Mouse (Mus musculus) kidney, embryonic 16.5 days (tissue): ENCODE results near the gene Lamp1. TPM values are rescaled to one million over a fixed set of nuclear protein-coding genes. Genes with fewer than 3 reads are reported as not detected.
"Not testable (repeated sequence)": the region's sequence is repeated elsewhere in the genome, so short reads cannot be mapped to it uniquely, and the experiment has no call there.

Source experiments
- ATAC-seq: fragments of 200-750 bp; cut with Nextera tagmentation; 2 replicates; pipeline ENCODE4 v1.8.0; 2017; ENCODE audit warnings: moderate TSS enrichment; ENCODE audit not compliant: low FRiP score, low TSS enrichment
- H3K27ac ChIP-seq: fragments of 300-500 bp; sonication (generic); 2 replicates; pipeline ENCODE4 v1.5.1; 2014; ENCODE audit warnings: low read length
- H3K27me3 ChIP-seq: fragments of 300-500 bp; sonication (generic); 2 replicates; pipeline ENCODE4 v1.6.1; 2014; ENCODE audit warnings: low read length, control low read depth, mixed read lengths; ENCODE audit not compliant: insufficient read depth
- H3K36me3 ChIP-seq: fragments of 300-500 bp; sonication (generic); 2 replicates; pipeline ENCODE4 v1.6.1; 2014; ENCODE audit warnings: low read length, control low read depth, mixed read lengths; ENCODE audit not compliant: insufficient read depth
- H3K4me1 ChIP-seq: fragments of 300-500 bp; sonication (generic); 2 replicates; pipeline ENCODE4 v1.6.1; 2014; ENCODE audit warnings: low read length, control low read depth, mixed read lengths; ENCODE audit not compliant: insufficient read depth
- H3K4me2 ChIP-seq: fragments of 300-500 bp; sonication (generic); replicated peaks from 2 replicates; pipeline ENCODE4 v1.6.1; 2014; ENCODE audit warnings: low read depth, low read length
- H3K4me3 ChIP-seq: fragments of 300-500 bp; sonication (generic); 2 replicates; pipeline ENCODE4 v1.5.1; 2014; ENCODE audit warnings: mild to moderate bottlenecking, low read length
- H3K9ac ChIP-seq: fragments of 300-500 bp; sonication (generic); replicated peaks from 2 replicates; pipeline ENCODE4 v1.6.1; 2014; ENCODE audit warnings: low read length
- H3K9me3 ChIP-seq: fragments of 300-500 bp; sonication (generic); 2 replicates; pipeline ENCODE4 v1.6.1; 2016; ENCODE audit warnings: low read length, control low read depth
- WGBS: fragments of 180-500 bp; shearing (Covaris S2); extraction: QIAGEN DNeasy Blood & Tissue Kit; methylation state at CpG from one replicate; pipeline ENCODE4 v1.1.7; 2014; 5-methylcytosine and 5-hydroxymethylcytosine counted together
- polyA plus RNA-seq: library from polyadenylated mRNA; unstranded; fragments of >200 nt; fragmentation: Nextera tagmentation; extraction: Ambion mirVana; gene quantifications from 2 replicates; pipeline ENCODE4 v1.2.1, GENCODE M21; 2015

Gene Lamp1
- polyA plus RNA-seq, 1 experiment from 2014 or later, result 374 TPM

DNA sequence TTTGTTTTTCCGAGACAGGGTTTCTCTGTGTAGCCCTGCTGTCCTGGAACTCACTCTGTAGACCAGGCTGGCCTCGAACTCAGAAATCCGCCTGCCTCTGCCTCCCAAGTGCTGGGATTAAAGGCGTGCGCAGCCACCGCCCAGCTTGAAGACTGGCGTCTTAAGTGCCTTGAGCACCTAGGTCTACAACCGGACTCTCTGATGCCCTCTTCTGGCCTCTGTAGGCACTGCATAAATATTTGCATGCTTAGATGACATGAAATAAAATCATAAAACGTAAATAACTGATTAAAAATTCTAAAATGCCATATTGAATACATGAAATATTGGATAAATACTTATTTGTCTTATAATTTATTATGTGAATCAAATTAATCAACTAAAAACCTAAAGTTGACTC is 26.7 kb upstream of the Lamp1 start:
- not testable (repeated sequence) for H3K27ac ChIP-seq, H3K27me3 ChIP-seq, H3K4me2 ChIP-seq, H3K4me1 ChIP-seq, H3K9me3 ChIP-seq, ATAC-seq, H3K4me3 ChIP-seq, H3K9ac ChIP-seq
- WGBS, result 76% methylated on average over 9 of the region's 9 CpGs
- peaks cover 83% of the 10 kb centered on the region for H3K36me3 ChIP-seq

DNA sequence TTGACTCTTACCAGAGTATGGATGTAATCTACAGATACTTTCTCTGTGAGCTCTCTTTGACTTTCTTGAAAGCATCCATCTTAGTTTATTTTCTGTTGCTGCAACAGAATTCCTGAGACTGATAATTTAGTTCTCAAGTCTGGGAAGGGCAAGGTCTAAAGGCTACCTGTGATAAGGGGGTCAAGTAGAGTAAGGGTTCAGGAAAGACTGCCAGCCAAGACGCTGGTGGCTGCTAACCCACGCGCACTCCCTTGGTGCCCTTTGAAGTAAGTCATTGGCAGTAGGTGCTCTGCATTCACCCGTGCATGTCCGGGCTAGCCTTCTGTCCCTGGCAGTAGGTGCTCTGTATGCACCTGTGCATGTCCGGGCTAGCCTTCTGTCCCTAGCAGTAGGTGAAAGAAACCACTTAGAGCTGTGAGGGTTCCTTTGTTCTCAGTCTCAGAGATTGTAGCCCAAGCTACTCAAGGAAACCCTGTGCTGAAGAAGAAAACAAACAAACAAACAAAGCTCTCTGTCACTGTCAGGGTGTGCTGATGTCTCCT is 19.2 kb upstream of the Lamp1 start:
- ATAC-seq, result no peak
- Histone ChIP-seq H3K27ac (no peak overlapping the region), H3K9me3 (no peaks in the 10 kb centered on the region)

GRCm38 (mm10) chr8:13141681-13142080 is 17.3 kb upstream of the Lamp1 start:
- Histone ChIP-seq H3K9ac (no peak overlapping the region), H3K27me3 (no peaks in the 10 kb centered on the region), H3K9me3 (no peaks in the 10 kb centered on the region), H3K36me3 (peaks cover 97% of the 10 kb centered on the region), H3K4me1 (no peaks in the 10 kb centered on the region), H3K4me3 (no peak overlapping the region), H3K27ac (no peak overlapping the region), H3K4me2 (no peak overlapping the region)
- WGBS, result 92% methylated on average over 5 of the region's 5 CpGs
- ATAC-seq, result no peak

More for the DNA sequence above, 19.2 kb upstream of the Lamp1 start:
- H3K27me3 ChIP-seq, result no peaks in the 10 kb centered on the region
- H3K4me3 ChIP-seq, result no peak overlapping the region
- no peak overlapping the region for H3K4me2 ChIP-seq
- H3K36me3 ChIP-seq, result peaks cover 97% of the 10 kb centered on the region
- no peak overlapping the region for H3K9ac ChIP-seq
- 91% methylated on average over 6 of the region's 6 CpGs for WGBS
- no peaks in the 10 kb centered on the region for H3K4me1 ChIP-seq

GRCm38 (mm10) chr8:13148476-13148875 is 10.5 kb upstream of the Lamp1 start:
- peaks cover 51% of the 10 kb centered on the region for H3K36me3 ChIP-seq
- H3K4me1 ChIP-seq, result no peaks in the 10 kb centered on the region
- ATAC-seq, result no peak
- no peaks in the 10 kb centered on the region for H3K27me3 ChIP-seq
- H3K4me3 ChIP-seq, result no peak overlapping the region
- no peak overlapping the region for H3K27ac ChIP-seq
- H3K4me2 ChIP-seq, result no peak overlapping the region
- no peaks in the 10 kb centered on the region; the same call in 1 of the 2 replicates for H3K9me3 ChIP-seq
- no peak overlapping the region for H3K9ac ChIP-seq
- 88% methylated on average over 2 of the region's 2 CpGs for WGBS

DNA sequence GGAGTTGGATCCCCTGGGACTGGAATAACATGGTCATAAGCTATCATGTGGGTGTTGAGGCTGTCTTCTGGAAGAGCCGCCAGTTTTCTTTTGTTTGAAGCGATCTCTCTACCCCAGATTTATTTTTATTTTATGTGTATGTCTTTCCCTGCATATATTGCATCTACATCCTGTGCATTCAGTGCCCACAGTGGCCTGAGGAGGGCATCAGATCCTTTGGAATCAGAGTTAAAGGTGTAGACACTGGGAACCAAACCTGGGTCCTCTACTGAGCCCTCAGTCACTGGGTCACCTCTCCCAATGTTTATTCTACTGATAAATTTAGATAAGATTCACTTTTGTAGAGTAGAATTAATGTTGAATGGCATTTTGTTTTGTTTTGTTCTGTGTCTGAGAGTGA is 9.7 kb upstream of the Lamp1 start:
- no peak overlapping the region for H3K4me3 ChIP-seq
- H3K36me3 ChIP-seq, result peaks cover 45% of the 10 kb centered on the region
- 97% methylated on average over 2 of the region's 2 CpGs for WGBS
- no peak overlapping the region for H3K27ac ChIP-seq
- no peak for ATAC-seq
- no peak overlapping the region for H3K4me2 ChIP-seq
- no peaks in the 10 kb centered on the region for H3K4me1 ChIP-seq
- H3K27me3 ChIP-seq, result no peaks in the 10 kb centered on the region
- H3K9me3 ChIP-seq, result no peaks in the 10 kb centered on the region; the same call in 1 of the 2 replicates
- H3K9ac ChIP-seq, result no peak overlapping the region

DNA sequence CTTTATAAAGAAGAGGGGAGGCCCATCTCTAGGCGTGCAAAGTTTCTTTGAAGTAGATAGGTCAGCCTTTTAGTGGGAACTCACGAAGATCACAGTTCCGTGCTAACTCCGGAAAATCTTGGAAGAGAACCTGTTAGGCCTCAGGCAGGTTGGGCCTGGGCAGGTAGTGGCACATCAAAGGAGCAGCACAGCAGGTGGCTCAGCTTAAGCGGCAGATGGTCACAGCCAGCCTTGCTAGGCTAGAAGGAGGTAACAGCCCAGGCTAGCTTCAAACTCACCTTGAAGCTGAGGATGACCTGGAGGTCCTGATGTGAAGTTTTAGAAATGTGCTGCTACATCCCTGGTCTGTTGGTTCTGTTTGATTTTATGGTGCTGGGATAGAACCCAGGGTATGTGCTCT is 9.1 kb upstream of the Lamp1 start:
- no peak for ATAC-seq
- Histone ChIP-seq H3K9me3 (no peaks in the 10 kb centered on the region; the same call in 1 of the 2 replicates), H3K4me3 (no peak overlapping the region), H3K27ac (no peak overlapping the region), H3K9ac (no peak overlapping the region), H3K4me2 (no peak overlapping the region), H3K27me3 (no peaks in the 10 kb centered on the region), H3K36me3 (peaks cover 39% of the 10 kb centered on the region), H3K4me1 (no peaks in the 10 kb centered on the region)
- 64% methylated on average over 5 of the region's 5 CpGs for WGBS

GRCm38 (mm10) chr8:13150929-13151328 is 8.0 kb upstream of the Lamp1 start:
- Histone ChIP-seq H3K4me3 (no peak overlapping the region), H3K4me2 (no peak overlapping the region), H3K9ac (no peak overlapping the region), H3K27ac (no peak overlapping the region), H3K36me3 (peaks cover 28% of the 10 kb centered on the region), H3K4me1 (no peaks in the 10 kb centered on the region), H3K27me3 (no peaks in the 10 kb centered on the region), H3K9me3 (no peaks in the 10 kb centered on the region; the same call in 1 of the 2 replicates)
- no peak for ATAC-seq
- WGBS, result 85% methylated on average over 2 of the region's 2 CpGs

DNA sequence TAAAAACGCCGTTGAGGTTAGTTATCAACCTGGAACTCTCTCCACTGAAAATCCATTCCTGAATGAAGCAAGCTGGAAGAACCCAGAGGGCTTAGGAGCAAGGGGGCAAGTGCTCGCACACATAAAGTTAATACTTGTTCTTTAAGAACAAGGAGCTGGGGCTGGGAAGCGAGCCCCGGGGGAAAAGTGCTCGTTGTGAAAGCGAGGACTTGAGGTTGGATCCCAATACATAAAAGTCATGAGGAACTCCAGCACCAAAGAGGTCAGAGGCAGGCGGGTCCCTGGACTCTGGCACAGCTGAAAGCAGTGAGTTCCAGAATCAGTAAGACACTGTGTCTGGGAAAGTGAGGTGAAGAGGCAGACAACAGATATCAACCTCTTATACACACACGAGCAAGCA is 4.9 kb upstream of the Lamp1 start:
- no peak for ATAC-seq
- Histone ChIP-seq H3K4me1 (peaks cover 3% of the 10 kb centered on the region; the same call in 1 of the 2 replicates), H3K27ac (no peak overlapping the region), H3K9me3 (no peaks in the 10 kb centered on the region; the same call in 1 of the 2 replicates), H3K4me3 (no peak overlapping the region), H3K4me2 (no peak overlapping the region), H3K27me3 (no peaks in the 10 kb centered on the region), H3K9ac (no peak overlapping the region), H3K36me3 (peaks cover 3% of the 10 kb centered on the region)
- 70% methylated on average over 9 of the region's 9 CpGs for WGBS

GRCm38 (mm10) chr8:13155358-13155757 is 3.6 kb upstream of the Lamp1 start:
- H3K27me3 ChIP-seq, result no peaks in the 10 kb centered on the region
- no peaks in the 10 kb centered on the region for H3K9me3 ChIP-seq
- no peak overlapping the region for H3K4me2 ChIP-seq
- H3K9ac ChIP-seq, result no peak overlapping the region
- WGBS, result 68% methylated on average over 9 of the region's 9 CpGs
- ATAC-seq, result no peak
- H3K27ac ChIP-seq, result no peak overlapping the region
- H3K4me3 ChIP-seq, result no peak overlapping the region
- peaks cover 10% of the 10 kb centered on the region for H3K4me1 ChIP-seq
- no peaks in the 10 kb centered on the region for H3K36me3 ChIP-seq

- ATAC-seq, result no peak
- H3K36me3 ChIP-seq, result no peaks in the 10 kb centered on the region
These were observed 2.4 kb upstream of the Lamp1 start for GRCm38 (mm10) chr8:13156327-13157097.

More at GRCm38 (mm10) chr8:13156327-13157097, 2.4 kb upstream of the Lamp1 start:
- Histone ChIP-seq H3K27me3 (no peaks in the 10 kb centered on the region), H3K9me3 (no peaks in the 10 kb centered on the region), H3K4me2 (no peak overlapping the region), H3K4me1 (peaks cover 11% of the 10 kb centered on the region), H3K4me3 (no peak overlapping the region), H3K9ac (no peak overlapping the region), H3K27ac (no peak overlapping the region)
- 76% methylated on average over 12 of the region's 12 CpGs for WGBS
